Mouse (Mus musculus): Measurements from ENCODE around the gene Acvr1. TPM values are rescaled to one million over a fixed set of nuclear protein-coding genes. Genes with fewer than 3 reads are reported as not detected.

Gene Acvr1
- 2.9 and 3.2 TPM in 2 replicates for polyA plus RNA-seq (2016; fragmentation: Nextera tagmentation; extraction: Ambion mirVana)

DNA sequence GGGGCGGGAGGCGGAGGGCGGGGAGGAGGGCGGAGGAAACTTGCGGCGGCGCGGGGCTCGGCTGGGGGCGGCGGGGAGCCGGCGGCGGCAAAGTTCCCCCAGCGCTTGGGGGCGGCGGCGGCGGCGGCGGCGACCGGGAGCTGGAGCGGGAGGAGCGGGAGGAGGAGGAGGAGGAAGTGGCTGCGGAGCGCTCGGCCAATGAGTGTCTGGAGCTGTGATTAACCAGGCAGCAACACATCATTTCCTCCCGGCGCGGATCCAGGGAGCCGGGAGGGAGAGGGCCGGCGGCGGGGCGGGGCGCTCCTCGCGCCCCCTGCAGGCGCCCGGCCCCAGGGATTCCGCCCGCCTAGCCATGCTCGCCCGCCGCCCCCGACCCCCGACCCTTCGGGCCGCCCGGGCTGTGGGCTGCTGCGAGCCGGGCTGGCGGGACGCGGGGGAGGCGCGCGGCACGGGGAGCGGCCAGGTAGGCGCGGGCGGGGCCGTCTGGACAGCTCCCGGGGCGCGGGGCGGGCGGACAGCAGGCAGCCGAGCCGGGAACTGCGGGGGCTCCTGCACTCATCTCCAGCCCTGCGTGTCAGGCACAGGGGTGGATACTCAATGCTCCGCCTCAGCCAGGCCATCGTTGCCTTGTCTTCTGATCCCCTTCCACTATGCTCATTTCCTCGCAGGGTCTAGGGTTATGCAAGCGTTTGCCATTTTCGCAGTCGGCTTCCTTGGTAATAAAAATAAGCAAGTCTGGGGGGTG lies at the start of gene Acvr1, which contains the start of gene Upp2:
TSS of gene Acvr1 (minus strand) at position 92 of the 745 bp plus-strand sequence.
TSS of gene Upp2 (plus strand) at position 233 of the 745 bp plus-strand sequence.
- Histone ChIP-seq H3K9me3 (replicated peaks) (no peaks in the 10 kb centered on the region), H3K4me1 (peaks cover 57% of the 10 kb centered on the region), H3K27me3 (ENCODE audit: low read depth, poor library complexity, severe bottlenecking) (no peaks in the 10 kb centered on the region), H3K36me3 (no peaks in the 10 kb centered on the region), H3K27ac (replicated peaks) (peak within 1 kb of the TSS; percentile 97), H3K4me3 (peak within 1 kb of the TSS; percentile 92)
- DNase-seq (ENCODE audit: low spot score): peak; percentile 87
- under 1% methylated on average over 63 of the region's 80 CpGs for WGBS

DNA sequence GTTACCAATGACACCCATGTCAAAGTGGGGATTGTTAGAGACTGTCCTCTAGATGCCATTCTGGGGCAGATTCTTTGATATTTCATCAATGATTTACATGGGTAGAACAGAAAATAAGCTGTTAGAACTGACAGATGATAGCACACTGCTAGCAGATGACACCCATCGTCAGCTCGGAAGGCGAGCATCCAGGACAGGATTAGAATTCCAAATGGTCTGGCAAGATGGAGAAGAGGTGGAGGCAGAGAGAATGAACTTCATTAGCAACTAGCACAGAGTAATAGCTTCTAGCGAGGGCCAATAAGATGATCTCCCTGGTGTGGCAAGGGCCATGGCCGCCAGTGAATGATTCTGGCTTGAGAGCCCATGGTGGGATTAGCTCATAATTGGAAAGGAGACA lies 48.8 kb upstream of the Acvr1 start:
- no peak for DNase-seq (ENCODE audit: low spot score)

DNA sequence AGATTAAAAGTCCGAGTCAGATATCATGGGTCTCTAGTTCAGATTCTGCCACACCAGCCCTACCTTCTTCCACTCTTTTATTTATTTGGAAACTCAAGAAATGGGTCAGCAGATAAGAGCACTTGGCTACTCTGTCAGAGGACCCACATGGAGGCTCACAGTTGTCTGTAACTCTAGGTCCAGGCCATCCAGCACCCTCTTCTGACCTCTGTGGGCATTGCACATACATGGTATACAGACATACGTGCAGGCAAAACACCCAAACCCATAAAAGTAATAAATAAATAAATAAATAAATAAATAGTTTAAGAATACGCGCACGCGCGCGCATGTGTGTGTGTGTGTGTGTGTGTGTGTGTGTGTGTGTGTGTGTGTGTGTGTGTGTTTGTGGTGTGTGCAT lies 47.9 kb upstream of the Acvr1 start:
- H3K9me3 ChIP-seq (replicated peaks): no peaks in the 10 kb centered on the region
- no peak overlapping the region for H3K27ac ChIP-seq (replicated peaks)
- no peaks in the 10 kb centered on the region for H3K36me3 ChIP-seq
- no peak overlapping the region for H3K4me3 ChIP-seq
- DNase-seq (ENCODE audit: low spot score): no peak
- H3K4me1 ChIP-seq: no peaks in the 10 kb centered on the region
- 96% methylated on average over 8 of the region's 8 CpGs for whole genome bisulfite sequencing
- no peaks in the 10 kb centered on the region for H3K27me3 ChIP-seq (ENCODE audit: low read depth, poor library complexity, severe bottlenecking)

More for the DNA sequence above, 48.8 kb upstream of the Acvr1 start:
- 91% methylated on average over 5 of the region's 5 CpGs for WGBS
- H3K9me3 ChIP-seq (replicated peaks): no peaks in the 10 kb centered on the region
- H3K36me3 ChIP-seq: no peaks in the 10 kb centered on the region
- no peak overlapping the region for H3K4me3 ChIP-seq
- H3K27me3 ChIP-seq (ENCODE audit: low read depth, poor library complexity, severe bottlenecking): no peaks in the 10 kb centered on the region
- no peaks in the 10 kb centered on the region for H3K4me1 ChIP-seq
- no peak overlapping the region for H3K27ac ChIP-seq (replicated peaks)

DNA sequence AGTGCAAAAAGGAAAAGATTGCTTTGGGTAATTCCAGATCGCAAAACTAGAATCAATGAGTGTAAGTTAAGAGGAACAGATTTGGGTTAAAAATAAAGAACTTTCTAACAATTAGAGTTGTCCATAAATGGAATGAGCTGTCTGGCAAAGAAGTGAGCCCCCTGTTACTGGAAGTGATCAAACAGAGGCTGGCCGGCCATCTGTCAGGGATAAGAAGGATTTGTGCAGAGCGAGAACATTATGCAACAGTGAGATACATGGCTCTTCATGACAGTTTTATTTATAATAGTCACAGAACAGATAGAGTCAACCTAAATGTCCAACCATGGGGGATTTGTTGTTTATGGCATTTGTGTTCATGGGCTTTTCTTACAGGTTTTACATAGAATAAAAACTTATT lies 46.8 kb upstream of the Acvr1 start:
- no peak for DNase-seq (ENCODE audit: low spot score)
- 93% methylated on average over 3 of the region's 3 CpGs for WGBS
- H3K27me3 ChIP-seq (ENCODE audit: low read depth, poor library complexity, severe bottlenecking): no peaks in the 10 kb centered on the region
- H3K36me3 ChIP-seq: no peaks in the 10 kb centered on the region
- no peak overlapping the region for H3K4me3 ChIP-seq
- H3K4me1 ChIP-seq: no peaks in the 10 kb centered on the region
- H3K9me3 ChIP-seq (replicated peaks): no peaks in the 10 kb centered on the region
- no peak overlapping the region for H3K27ac ChIP-seq (replicated peaks)

DNA sequence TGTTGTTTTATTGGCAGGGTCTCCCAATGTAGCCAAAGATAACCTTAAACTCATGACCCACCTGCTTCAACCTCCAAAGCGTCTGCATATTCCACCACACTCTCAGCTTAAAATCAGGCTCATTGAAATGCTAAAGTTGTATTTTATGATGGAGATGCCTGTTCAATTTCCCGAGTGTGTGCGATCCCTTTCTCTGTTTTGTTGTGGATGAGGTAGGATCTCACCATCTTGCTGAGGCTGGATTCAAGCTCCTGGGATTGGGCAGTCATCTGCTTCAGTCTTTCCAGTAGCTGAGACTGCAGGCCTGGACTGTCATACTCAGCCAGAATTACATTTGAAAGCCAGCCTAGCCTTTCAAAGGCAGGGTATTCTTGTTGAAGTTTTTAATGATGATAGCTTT lies 37.8 kb upstream of the Acvr1 start:
- 93% methylated on average over 3 of the region's 3 CpGs for WGBS

DNA sequence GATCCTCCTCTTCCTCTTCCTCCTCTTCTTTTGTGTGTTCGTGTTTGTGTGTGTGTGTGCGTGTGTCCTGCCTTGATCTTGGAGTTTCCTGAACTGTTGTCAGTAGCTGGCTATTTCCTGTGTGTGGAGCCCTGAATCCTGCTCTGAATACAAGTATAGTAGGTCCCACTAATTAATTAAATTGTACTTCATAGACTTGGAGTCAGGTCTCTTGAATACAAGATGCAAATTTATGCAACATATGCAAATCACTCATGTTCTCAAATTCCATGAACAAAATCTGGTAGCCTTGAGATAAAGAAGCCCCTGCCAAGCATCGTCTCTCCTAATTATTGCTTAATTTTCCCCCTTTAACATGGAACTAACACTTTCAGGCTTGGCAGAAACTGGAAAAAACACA lies 36.4 kb upstream of the Acvr1 start:
- over 99% methylated on average over 3 of the region's 3 CpGs for WGBS
- no peak for DNase-seq (ENCODE audit: low spot score)
- Histone ChIP-seq H3K4me3 (no peak overlapping the region), H3K36me3 (no peaks in the 10 kb centered on the region), H3K9me3 (replicated peaks) (no peaks in the 10 kb centered on the region), H3K27me3 (ENCODE audit: low read depth, poor library complexity, severe bottlenecking) (no peaks in the 10 kb centered on the region), H3K27ac (replicated peaks) (no peak overlapping the region), H3K4me1 (no peaks in the 10 kb centered on the region)

More for the DNA sequence above, 37.8 kb upstream of the Acvr1 start:
- Histone ChIP-seq H3K9me3 (replicated peaks) (no peaks in the 10 kb centered on the region), H3K4me3 (no peak overlapping the region), H3K27me3 (ENCODE audit: low read depth, poor library complexity, severe bottlenecking) (no peaks in the 10 kb centered on the region), H3K27ac (replicated peaks) (no peak overlapping the region), H3K36me3 (no peaks in the 10 kb centered on the region), H3K4me1 (no peaks in the 10 kb centered on the region)
- no peak for DNase-seq (ENCODE audit: low spot score)

DNA sequence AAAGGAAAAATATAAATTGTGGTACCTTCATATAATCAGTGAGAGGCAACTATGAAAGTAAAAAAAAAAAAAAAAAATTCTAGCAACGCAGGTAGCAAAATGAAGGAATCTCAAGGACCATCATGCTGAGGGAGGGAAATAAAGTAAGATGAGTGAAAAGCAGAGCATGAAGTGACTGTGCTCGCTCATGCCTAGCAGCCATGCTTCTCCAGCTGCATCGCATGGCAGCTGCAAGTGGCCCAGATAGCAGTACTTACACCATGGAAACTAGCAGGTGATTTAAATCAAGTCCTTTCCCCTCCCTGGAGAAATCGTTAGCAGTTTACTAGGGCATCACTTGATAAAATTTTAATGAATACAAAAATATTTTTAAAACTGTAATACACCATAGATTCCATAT lies 34.4 kb upstream of the Acvr1 start:
- H3K9me3 ChIP-seq (replicated peaks): no peaks in the 10 kb centered on the region
- no peak overlapping the region for H3K27ac ChIP-seq (replicated peaks)
- no peak overlapping the region for H3K4me3 ChIP-seq
- WGBS: 82% methylated on average over 4 of the region's 4 CpGs
- H3K4me1 ChIP-seq: 0 out of 2 replicates have a peak, but pooled peaks cover 2% of the 10 kb centered on the region
- no peak for DNase-seq (ENCODE audit: low spot score)
- no peaks in the 10 kb centered on the region for H3K36me3 ChIP-seq
- H3K27me3 ChIP-seq (ENCODE audit: low read depth, poor library complexity, severe bottlenecking): no peaks in the 10 kb centered on the region

DNA sequence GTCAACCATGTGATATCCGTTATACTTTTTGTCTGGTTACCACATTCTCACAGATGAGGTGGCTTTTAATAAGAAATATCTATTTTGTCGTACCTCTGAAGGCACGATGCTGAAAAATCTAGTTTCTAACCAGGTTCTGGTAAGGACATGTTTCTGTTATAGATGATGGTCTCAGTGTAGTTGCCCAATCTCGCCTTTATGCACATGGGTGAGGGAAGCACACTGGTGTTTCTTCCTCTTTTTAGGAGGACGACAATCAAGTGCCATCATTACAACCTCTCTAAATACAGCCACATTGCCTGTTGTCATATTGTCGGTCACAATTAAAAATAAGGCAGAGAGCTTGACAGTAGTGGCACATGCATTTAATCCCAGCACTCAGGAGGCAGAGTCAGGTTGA lies 32.7 kb upstream of the Acvr1 start:
- WGBS: 94% methylated on average over 6 of the region's 6 CpGs

DNA sequence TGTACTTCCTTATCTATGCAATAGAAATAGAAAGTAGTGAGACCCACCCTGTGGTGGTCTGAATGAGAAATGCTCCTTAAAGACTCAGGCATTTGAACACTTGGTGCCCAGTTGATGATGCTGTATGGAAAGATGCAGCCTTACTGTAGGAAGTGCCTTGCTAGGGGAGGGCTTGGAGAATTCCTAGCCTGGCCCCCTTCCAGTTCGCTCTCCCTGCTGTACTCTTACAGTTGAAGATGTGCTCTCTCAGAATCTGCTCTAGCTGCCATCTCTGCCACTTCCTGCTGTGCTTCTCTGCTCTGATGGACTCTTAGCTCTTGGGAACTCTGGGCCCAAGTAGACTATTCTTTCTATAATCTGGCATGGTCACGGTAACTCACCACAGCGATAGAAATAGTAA lies 30.6 kb upstream of the Acvr1 start:
- Histone ChIP-seq H3K9me3 (replicated peaks) (no peaks in the 10 kb centered on the region), H3K4me1 (0 out of 2 replicates have a peak, but pooled peaks cover 2% of the 10 kb centered on the region), H3K27me3 (ENCODE audit: low read depth, poor library complexity, severe bottlenecking) (no peaks in the 10 kb centered on the region), H3K4me3 (no peak overlapping the region), H3K36me3 (no peaks in the 10 kb centered on the region), H3K27ac (replicated peaks) (no peak overlapping the region)
- DNase-seq (ENCODE audit: low spot score): no peak
- WGBS: 95% methylated on average over 3 of the region's 3 CpGs

More for the DNA sequence above, 32.7 kb upstream of the Acvr1 start:
- no peaks in the 10 kb centered on the region for H3K27me3 ChIP-seq (ENCODE audit: low read depth, poor library complexity, severe bottlenecking)
- no peak overlapping the region for H3K4me3 ChIP-seq
- H3K36me3 ChIP-seq: no peaks in the 10 kb centered on the region
- no peak for DNase-seq (ENCODE audit: low spot score)
- 0 out of 2 replicates have a peak, but pooled peaks cover 2% of the 10 kb centered on the region for H3K4me1 ChIP-seq
- H3K9me3 ChIP-seq (replicated peaks): no peaks in the 10 kb centered on the region
- H3K27ac ChIP-seq (replicated peaks): no peak overlapping the region

DNA sequence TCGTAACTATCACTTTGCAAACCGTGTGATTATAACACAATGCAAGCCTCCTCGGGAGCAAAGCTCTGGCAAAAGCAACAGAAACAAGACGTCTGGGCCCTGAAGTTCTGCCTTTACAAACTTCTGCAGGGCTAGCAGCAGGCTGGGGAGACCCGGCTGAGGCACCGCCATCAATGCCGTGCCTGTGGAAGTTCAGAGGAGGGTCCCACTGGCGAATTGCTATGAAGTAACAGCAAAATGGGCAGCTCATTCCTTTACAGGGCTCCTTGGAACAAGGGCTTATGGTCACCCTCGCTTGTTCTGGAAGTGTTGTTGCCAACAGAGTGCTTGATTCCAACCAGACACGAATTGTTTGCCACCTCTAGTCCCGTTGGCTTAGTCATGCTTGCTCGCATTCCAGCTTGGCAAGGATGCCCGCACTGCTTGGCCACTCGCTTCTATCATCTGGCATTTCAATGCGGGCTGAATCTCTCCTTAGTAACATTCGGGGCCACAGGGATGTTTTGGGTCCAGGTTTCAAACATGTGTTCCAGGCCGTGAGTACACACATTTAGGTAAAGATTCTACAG lies 29.9 kb upstream of the Acvr1 start:
- Histone ChIP-seq H3K4me3 (no peak overlapping the region), H3K27ac (replicated peaks) (no peak overlapping the region), H3K4me1 (0 out of 2 replicates have a peak, but pooled peaks cover 2% of the 10 kb centered on the region), H3K9me3 (replicated peaks) (no peaks in the 10 kb centered on the region), H3K36me3 (no peaks in the 10 kb centered on the region), H3K27me3 (ENCODE audit: low read depth, poor library complexity, severe bottlenecking) (no peaks in the 10 kb centered on the region)
- WGBS: 83% methylated on average over 17 of the region's 17 CpGs
- no peak for DNase-seq (ENCODE audit: low spot score)

DNA sequence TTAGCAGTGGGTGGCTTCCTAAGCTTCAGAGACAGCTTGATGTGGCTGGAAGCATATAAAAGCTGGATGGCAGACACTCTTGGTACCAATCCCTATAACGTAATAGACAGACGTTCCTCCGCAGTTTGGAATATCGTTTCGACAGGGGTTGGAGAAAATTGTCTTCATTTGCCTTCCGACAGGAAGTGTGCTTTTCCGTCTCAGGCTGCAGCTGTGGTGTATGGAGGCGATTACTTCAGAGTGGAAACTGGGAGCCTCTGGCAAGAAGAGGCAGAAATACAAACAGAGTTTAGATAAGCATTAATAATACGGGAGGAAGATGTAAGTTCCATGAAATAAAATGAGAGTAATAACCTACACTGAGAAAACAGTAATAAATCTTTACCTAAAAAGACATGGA lies 28.4 kb upstream of the Acvr1 start:
- Histone ChIP-seq H3K4me3 (no peak overlapping the region), H3K4me1 (0 out of 2 replicates have a peak, but pooled peaks cover 2% of the 10 kb centered on the region), H3K27me3 (ENCODE audit: low read depth, poor library complexity, severe bottlenecking) (no peaks in the 10 kb centered on the region), H3K36me3 (no peaks in the 10 kb centered on the region), H3K27ac (replicated peaks) (no peak overlapping the region), H3K9me3 (replicated peaks) (no peaks in the 10 kb centered on the region)
- no peak for DNase-seq (ENCODE audit: low spot score)
- WGBS: 85% methylated on average over 9 of the region's 9 CpGs

DNA sequence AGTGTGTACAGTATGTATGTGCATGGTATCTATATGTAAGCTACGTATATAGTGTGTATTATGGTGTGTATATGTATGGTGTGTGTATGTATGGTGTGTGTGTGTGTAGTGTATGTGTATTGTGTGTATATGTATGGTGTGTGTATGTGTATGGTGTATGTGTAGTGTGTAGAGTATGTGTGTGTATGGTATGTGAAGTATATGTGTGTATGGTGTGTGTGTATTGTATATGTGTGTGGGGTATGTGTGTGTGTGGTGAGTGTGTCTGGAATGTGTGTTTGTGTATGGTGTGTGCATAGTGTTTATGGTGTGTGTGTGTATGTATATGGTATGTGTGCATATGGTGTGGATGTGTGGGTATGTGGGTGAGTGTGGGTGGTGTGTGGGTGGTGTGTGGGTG lies 23.1 kb upstream of the Acvr1 start:
- Histone ChIP-seq H3K27ac (replicated peaks) (no peak overlapping the region), H3K36me3 (no peaks in the 10 kb centered on the region), H3K27me3 (ENCODE audit: low read depth, poor library complexity, severe bottlenecking) (no peaks in the 10 kb centered on the region), H3K4me3 (no peak overlapping the region), H3K4me1 (peaks cover 2% of the 10 kb centered on the region; the same call in 1 of the 2 replicates), H3K9me3 (replicated peaks) (no peaks in the 10 kb centered on the region)
- 91% methylated on average over 1 of the region's 1 CpGs for WGBS
- no peak for DNase-seq (ENCODE audit: low spot score)

DNA sequence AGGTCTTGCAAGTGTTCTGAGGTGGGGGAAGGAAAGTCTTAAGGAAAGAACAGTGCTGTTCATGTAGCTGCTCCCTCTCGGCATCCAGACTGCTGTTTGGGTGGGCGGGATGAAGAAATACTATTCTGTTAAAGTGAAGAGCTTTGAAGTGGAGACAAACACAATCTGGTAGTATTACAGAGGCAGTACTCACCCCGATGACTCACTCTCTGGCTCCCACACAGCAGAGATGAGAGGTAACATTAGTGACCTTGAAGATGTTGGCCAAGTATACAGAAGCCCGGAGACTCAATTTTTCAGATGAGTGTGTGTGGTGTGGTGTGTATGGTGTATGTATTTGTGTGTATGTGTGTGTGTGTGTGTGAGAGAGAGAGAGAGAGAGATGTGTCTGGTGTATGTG lies 22.7 kb upstream of the Acvr1 start:
- peaks cover 7% of the 10 kb centered on the region for H3K4me1 ChIP-seq
- H3K27me3 ChIP-seq (ENCODE audit: low read depth, poor library complexity, severe bottlenecking): no peaks in the 10 kb centered on the region
- H3K4me3 ChIP-seq: no peak overlapping the region
- no peak overlapping the region for H3K27ac ChIP-seq (replicated peaks)
- WGBS: 87% methylated on average over 4 of the region's 4 CpGs
- H3K9me3 ChIP-seq (replicated peaks): no peaks in the 10 kb centered on the region
- no peaks in the 10 kb centered on the region for H3K36me3 ChIP-seq
- no peak for DNase-seq (ENCODE audit: low spot score)
